Mouse (Mus musculus): ENCODE data around the gene Serhl.

DNA sequence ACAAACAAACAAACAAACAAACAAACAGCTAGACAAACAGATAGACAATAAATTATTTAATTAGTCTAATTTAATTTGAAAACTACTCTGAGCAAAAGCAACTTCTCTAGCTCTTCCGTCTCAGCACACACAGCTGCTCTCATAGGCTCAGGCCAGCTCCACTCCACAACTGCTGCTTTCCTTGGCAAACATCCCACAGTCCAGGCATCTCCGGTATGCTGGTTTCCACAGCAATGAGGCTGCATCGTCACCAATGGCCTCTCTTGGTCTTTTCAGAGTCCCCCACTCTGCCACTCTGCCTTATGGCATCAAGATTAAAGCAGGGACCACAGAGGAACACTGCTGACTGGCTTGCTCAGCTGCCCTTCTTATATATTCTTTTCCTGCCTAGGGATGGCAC lies 18.4 kb upstream of the Serhl start:
- no peak for TF ChIP-seq POLR2A (IDR thresholded peaks at IDR 0.05; ENCODE audit: borderline replicate concordance, insufficient read depth, low read length)
- TF ChIP-seq CTCF (IDR thresholded peaks at IDR 0.05; ENCODE audit: borderline replicate concordance, insufficient read depth, low read depth, low read length): no peak
